Comparison of ENCODE assay signal across 16 mouse cellular contexts in genomic region chr4:132424765-132425164, GRCm38 (mm10). TPM values are rescaled to one million over a fixed set of nuclear protein-coding genes. Genes with fewer than 3 reads are reported as not detected.
DNase-seq lines count a peak whose midpoint lies in the region; ATAC-seq and TF ChIP-seq lines count a peak whose summit lies in the region.
"Had no signal": no experiment of that assay in that cellular context is flagged by ENCODE, and none has a peak within 500 bp of the region (broad histone marks: within the 10 kb centered on the region; RNA-seq: fewer than 3 reads in every experiment).

No protein-coding gene starts in this region.

- no peak for DNase-seq in forebrain, postnatal 0 days
- DNase-seq in lung, postnatal 0 days (ENCODE audit: low spot score), result no peak
- no peak for DNase-seq in lung, postnatal 14 days
- DNase-seq in MEL (ENCODE audit: low read depth, low spot score), result peak; percentile 73
- peak; percentile 38 for DNase-seq in retina, postnatal 1 day
- DNase-seq in layer of hippocampus, adult 11-12 months (ENCODE audit: low spot score), result no peak
- DNase-seq in embryo, embryonic 10 days (ENCODE audit: low spot score), result no peak
- DNase-seq: adrenal gland, adult 8-10 months; cerebellum, adult 18-20 months; kidney, adult 9 months; layer of hippocampus, postnatal 36 days; right cerebral cortex, postnatal 25 days had no signal

- H3K4me1 ChIP-seq in forebrain, postnatal 0 days (ENCODE audit: insufficient read depth), result no peaks in the 10 kb centered on the region
- peaks cover 11% of the 10 kb centered on the region for H3K4me1 ChIP-seq in forebrain, embryonic 16.5 days (replicated peaks; ENCODE audit: control insufficient read depth, insufficient read depth, low read length)
- peaks cover 6% of the 10 kb centered on the region for H3K4me1 ChIP-seq in lung, postnatal 0 days (ENCODE audit: insufficient read depth, low read depth, low read length)
- H3K4me1 ChIP-seq in MEL (ENCODE audit: control insufficient read depth in 1 of 2, insufficient read depth in 2 of 2, low read length in 2 of 2), result peaks cover 13 to 29% of the 10 kb centered on the region in 2 experiments

- no peaks in the 10 kb centered on the region for H3K9me3 ChIP-seq in forebrain, postnatal 0 days (ENCODE audit: low read length)
- H3K9me3 ChIP-seq in forebrain, embryonic 16.5 days (ENCODE audit: control insufficient read depth, low read length), result no peaks in the 10 kb centered on the region
- no peaks in the 10 kb centered on the region for H3K9me3 ChIP-seq in lung, postnatal 0 days (ENCODE audit: low read length)
- H3K9me3 ChIP-seq in MEL (replicated peaks; ENCODE audit: insufficient read depth, low read length), result no peaks in the 10 kb centered on the region
- H3K9me3 ChIP-seq: lung, embryonic 15.5 days; midbrain, embryonic 15.5 days; neural tube, embryonic 15.5 days had no signal

- no peak overlapping the region for H3K4me3 ChIP-seq in forebrain, postnatal 0 days (ENCODE audit: low read depth, low read length)
- no peak overlapping the region for H3K4me3 ChIP-seq in forebrain, embryonic 16.5 days (replicated peaks; ENCODE audit: low read length)
- H3K4me3 ChIP-seq in lung, postnatal 0 days (ENCODE audit: low read depth, low read length), result no peak overlapping the region
- no peak overlapping the region for H3K4me3 ChIP-seq in MEL (ENCODE audit: control insufficient read depth in 1 of 2, insufficient read depth in 1 of 2, low read depth in 2 of 2, low read length in 2 of 2)
- H3K4me3 ChIP-seq: lung, embryonic 15.5 days; midbrain, embryonic 15.5 days; neural tube, embryonic 15.5 days had no signal

- no peak for TF ChIP-seq RAD21 in MEL (IDR thresholded peaks at IDR 0.05; ENCODE audit: low read depth, low read length)

- no peaks in the 10 kb centered on the region for H3K36me3 ChIP-seq in forebrain, postnatal 0 days (ENCODE audit: insufficient read depth)
- no peaks in the 10 kb centered on the region for H3K36me3 ChIP-seq in forebrain, embryonic 16.5 days (ENCODE audit: control insufficient read depth, insufficient read depth)
- no peaks in the 10 kb centered on the region for H3K36me3 ChIP-seq in lung, postnatal 0 days (ENCODE audit: insufficient read depth, low read length)
- peaks cover 0 to 31% of the 10 kb centered on the region in 2 experiments; a peak in 2 of 4 replicates for H3K36me3 ChIP-seq in MEL (ENCODE audit: control insufficient read depth in 1 of 2, insufficient read depth in 2 of 2, low read length in 2 of 2)
- H3K36me3 ChIP-seq: lung, embryonic 15.5 days; midbrain, embryonic 15.5 days; neural tube, embryonic 15.5 days had no signal

- peak; percentile 13; the same call in 1 of the 2 replicates for TF ChIP-seq CTCF in forebrain, postnatal 0 days (IDR thresholded peaks at IDR 0.05; ENCODE audit: low read depth)
- TF ChIP-seq CTCF in lung, postnatal 0 days (IDR thresholded peaks at IDR 0.05), result peak; percentile 22; the same call in 1 of the 2 replicates
- TF ChIP-seq CTCF in MEL (IDR thresholded peaks at IDR 0.05 in 2 of 3, conservative IDR thresholded peaks at IDR 0.05 in 1 of 3; ENCODE audit: control insufficient read depth in 1 of 3, insufficient read depth in 1 of 3, low read depth in 2 of 3, low read length in 3 of 3, poor library complexity in 1 of 3, severe bottlenecking in 1 of 3), result peak; percentile 23 to 41 (median 34); a peak in 4 of 6 replicates

- TF ChIP-seq EP300 in lung, postnatal 0 days (IDR thresholded peaks at IDR 0.05), result no peak
- TF ChIP-seq EP300 in MEL (IDR thresholded peaks at IDR 0.05; ENCODE audit: low read depth in 1 of 2, low read length in 2 of 2), result no peak

- no peaks in the 10 kb centered on the region for H3K27me3 ChIP-seq in forebrain, postnatal 0 days (ENCODE audit: insufficient read depth, low read length)
- no peaks in the 10 kb centered on the region for H3K27me3 ChIP-seq in forebrain, embryonic 16.5 days (replicated peaks; ENCODE audit: control insufficient read depth, insufficient read depth, low read length)
- H3K27me3 ChIP-seq in lung, postnatal 0 days (replicated peaks; ENCODE audit: insufficient read depth, low read length), result no peaks in the 10 kb centered on the region
- H3K27me3 ChIP-seq in MEL (ENCODE audit: control insufficient read depth in 1 of 2, insufficient read depth in 2 of 2, low read length in 2 of 2), result no peaks in the 10 kb centered on the region
- H3K27me3 ChIP-seq: lung, embryonic 15.5 days; midbrain, embryonic 15.5 days; neural tube, embryonic 15.5 days had no signal

- 94% methylated on average over 5 of the region's 5 CpGs for WGBS in forebrain, postnatal 0 days
- 92% methylated on average over 5 of the region's 5 CpGs for WGBS in forebrain, embryonic 16.5 days
- WGBS in lung, postnatal 0 days, result 93% methylated on average over 5 of the region's 5 CpGs

- H3K27ac ChIP-seq in forebrain, postnatal 0 days (ENCODE audit: low read depth, low read length), result no peak overlapping the region
- no peak overlapping the region for H3K27ac ChIP-seq in forebrain, embryonic 16.5 days (ENCODE audit: low read length)
- H3K27ac ChIP-seq in lung, postnatal 0 days (ENCODE audit: low read length), result no peak overlapping the region
- no peak overlapping the region for H3K27ac ChIP-seq in MEL (ENCODE audit: control insufficient read depth, low read depth, low read length)
- H3K27ac ChIP-seq: lung, embryonic 15.5 days; midbrain, embryonic 15.5 days; neural tube, embryonic 15.5 days had no signal

- peaks cover 17% of the 10 kb centered on the region for H3K79me2 ChIP-seq in MEL (ENCODE audit: control insufficient read depth, insufficient read depth, low read length, poor library complexity)

- no peak overlapping the region for H3K9ac ChIP-seq in forebrain, postnatal 0 days
- no peak overlapping the region for H3K9ac ChIP-seq in forebrain, embryonic 16.5 days (replicated peaks; ENCODE audit: low read depth, low read length)
- H3K9ac ChIP-seq in lung, postnatal 0 days (replicated peaks; ENCODE audit: low read depth), result no peak overlapping the region
- no peak overlapping the region for H3K9ac ChIP-seq in MEL (ENCODE audit: control insufficient read depth, low read depth, low read length, poor library complexity, severe bottlenecking)
- H3K9ac ChIP-seq: lung, embryonic 15.5 days; midbrain, embryonic 15.5 days; neural tube, embryonic 15.5 days had no signal

- no peak overlapping the region for H3K4me2 ChIP-seq in forebrain, postnatal 0 days (ENCODE audit: low read depth)
- H3K4me2 ChIP-seq in forebrain, embryonic 16.5 days (ENCODE audit: low read length), result no peak overlapping the region
- no peak overlapping the region for H3K4me2 ChIP-seq in lung, postnatal 0 days (replicated peaks; ENCODE audit: low read depth, low read length)
- H3K4me2 ChIP-seq: lung, embryonic 15.5 days; midbrain, embryonic 15.5 days; neural tube, embryonic 15.5 days had no signal

- ATAC-seq in forebrain, postnatal 0 days, result no peak
- no peak for ATAC-seq in forebrain, embryonic 16.5 days
- ATAC-seq in lung, postnatal 0 days, result no peak
- ATAC-seq: midbrain, embryonic 15.5 days had no signal

- TF ChIP-seq POLR2A in MEL (IDR thresholded peaks at IDR 0.05; ENCODE audit: control insufficient read depth in 1 of 2, insufficient read depth in 1 of 2, low read depth in 1 of 2, low read length in 2 of 2, poor library complexity in 1 of 2), result no peak

TF ChIP-seq in MEL, 35 proteins besides CTCF, POLR2A, EP300 and RAD21:
- peak; percentile 60; the same call in 1 of the 2 replicates for TF ChIP-seq ZNF384 (IDR thresholded peaks at IDR 0.05; ENCODE audit: low read depth, low read length)
- TF ChIP-seq USF1 (IDR thresholded peaks at IDR 0.05; ENCODE audit: low read depth, low read length), result no peak

RNA-seq across cellular contexts. Expression of gene Phactr4, which starts 2.5 kb away (rescaled TPM):
- total RNA-seq in forebrain, postnatal 0 days (2014; rRNA removed), result 3.2 and 3.9 TPM in 2 replicates
- 3.5 and 4.9 TPM in 2 replicates for polyA plus RNA-seq in forebrain, postnatal 0 days (2015; fragmentation: Nextera tagmentation; extraction: Ambion mirVana)
- 9.7 and 11.6 TPM in 2 replicates for polyA plus RNA-seq in forebrain, embryonic 16.5 days (2015; fragmentation: Nextera tagmentation; extraction: Ambion mirVana)
- polyA plus RNA-seq in lung, postnatal 0 days (2015; fragmentation: Nextera tagmentation; extraction: Ambion mirVana), result 13.4 and 15.3 TPM in 2 replicates
- total RNA-seq in MEL (2012; rRNA removed), result 5.6 and 7.2 TPM in 2 replicates
- polyA plus RNA-seq in MEL (2012; ENCODE audit: insufficient read depth in 1 of 2, insufficient read length in 2 of 2, low read depth in 1 of 2, low replicate concordance in 2 of 2, missing spikeins in 1 of 2), result 10 to 100 TPM; 28.7 to 79.5 TPM

RNA-seq across cellular contexts. Expression of gene Med18, which starts 39.0 kb away (rescaled TPM):
- total RNA-seq in forebrain, postnatal 0 days (2014; rRNA removed), result 11.5 and 18.5 TPM in 2 replicates
- polyA plus RNA-seq in forebrain, postnatal 0 days (2015; fragmentation: Nextera tagmentation; extraction: Ambion mirVana), result 12.0 and 15.4 TPM in 2 replicates
- polyA plus RNA-seq in forebrain, embryonic 16.5 days (2015; fragmentation: Nextera tagmentation; extraction: Ambion mirVana), result 20.4 and 23.5 TPM in 2 replicates
- polyA plus RNA-seq in lung, postnatal 0 days (2015; fragmentation: Nextera tagmentation; extraction: Ambion mirVana), result 10.4 and 11.3 TPM in 2 replicates
- total RNA-seq in MEL (2012; rRNA removed), result 26.8 and 32.9 TPM in 2 replicates
- 10 to 100 TPM in 1 of 2 experiments, not detected in 1; 13.4 TPM for polyA plus RNA-seq in MEL (2012; ENCODE audit: insufficient read depth in 1 of 2, insufficient read length in 2 of 2, low read depth in 1 of 2, low replicate concordance in 2 of 2, missing spikeins in 1 of 2)

Comparison
In these comparisons a context has a peak if more than half of its experiments do, and no peak if none do; other contexts are left out.
1. DNase-seq: peak in MEL (single experiment) and retina, postnatal 1 day (single experiment); none in forebrain, postnatal 0 days (single experiment), lung, postnatal 0 days (single experiment), lung, postnatal 14 days (single experiment), layer of hippocampus, adult 11-12 months (single experiment) and embryo, embryonic 10 days (single experiment).
2. Peak in every context shown above with its lines, with median percentiles within 50 percentile points of each other: CTCF ChIP-seq.